Mouse (Mus musculus): ENCODE data around the gene Vmn1r160. TPM values are rescaled to one million over a fixed set of nuclear protein-coding genes. Genes with fewer than 3 reads are reported as not detected.
"Not testable (repeated sequence)": the region's sequence is repeated elsewhere in the genome, so short reads cannot be mapped to it uniquely, and the experiment has no call there.

The Vmn1r160 gene
- total RNA-seq (2017) = not detected in 2 replicates

- ATAC-seq (ENCODE audit: extremely low read depth, insufficient number of reproducible peaks, low FRiP score, poor library complexity, severe bottlenecking) = not testable (repeated sequence)
Measured at GRCm38 (mm10) chr7:22870924-22871323, at the start of gene Vmn1r160. Gene Vmn1r160, plus strand, starts transcription at chr7:22871224.

- not testable (repeated sequence) for ATAC-seq (ENCODE audit: extremely low read depth, insufficient number of reproducible peaks, low FRiP score, poor library complexity, severe bottlenecking)
Measured at GRCm38 (mm10) chr7:22843505-22843904, 27.5 kb upstream of the Vmn1r160 start, which contains the start of gene Vmn1r159. Gene Vmn1r159, minus strand, starts transcription at chr7:22843605.

Other genes starting within 250 kb of the Vmn1r160 start
- gene Vmn1r155, start 213.2 kb upstream of the Vmn1r160 start, total RNA-seq (2017) = not detected in 2 replicates
- gene Gm8693, start 178.9 kb upstream of the Vmn1r160 start, total RNA-seq (2017) = not detected in 2 replicates
- gene Gm4567, start 151.5 kb upstream of the Vmn1r160 start, total RNA-seq (2017) = not detected in 2 replicates
- gene Vmn1r157, start 109.5 kb upstream of the Vmn1r160 start, total RNA-seq (2017) = not detected in 2 replicates
- gene Vmn1r158, start 80.4 kb upstream of the Vmn1r160 start, total RNA-seq (2017) = not detected in 2 replicates
- not detected in 2 replicates for gene Vmn1r159, start 27.6 kb upstream of the Vmn1r160 start, total RNA-seq (2017)
- gene Gm4214, start 113.4 kb downstream of the Vmn1r160 start, total RNA-seq (2017) = not detected in 2 replicates
- gene Gm4216, start 148.7 kb downstream of the Vmn1r160 start, total RNA-seq (2017) = not detected in 2 replicates
- not detected in 2 replicates for gene Vmn1r163, start 184.3 kb downstream of the Vmn1r160 start, total RNA-seq (2017)
- gene Gm8720, start 196.2 kb downstream of the Vmn1r160 start, total RNA-seq (2017) = not detected in 2 replicates

Measured in neutrophil, adult 5-6 weeks (primary cell).